Mouse (Mus musculus): ENCODE data around the gene Rufy1.

Gene Rufy1

GRCm38 (mm10) chr11:50354162-50354561 is 76.8 kb downstream of the Rufy1 start, which contains the start of gene Cby3:
Gene Cby3 (plus strand): TSS chr11:50354462.
- no peak for DNase-seq (ENCODE audit: low spot score in 2 of 2)

GRCm38 (mm10) chr11:50352177-50352576 is 78.7 kb downstream of the Rufy1 start:
- no peak for DNase-seq (ENCODE audit: low spot score in 2 of 2)

- no peak for DNase-seq (ENCODE audit: low spot score in 2 of 2)
Measured at GRCm38 (mm10) chr11:50346256-50347032, 84.5 kb downstream of the Rufy1 start.

GRCm38 (mm10) chr11:50345486-50345885 is 85.4 kb downstream of the Rufy1 start:
- DNase-seq (ENCODE audit: low spot score in 2 of 2): no peak
